Mouse (Mus musculus) lung, postnatal 0 days (tissue): ENCODE results near the gene Cadps.

Experiments
- CTCF ChIP-seq: IDR thresholded peaks from 2 replicates; pipeline ENCODE4 v1.5.1; 2016; ENCODE audit warnings: antibody characterized with exemption, mild to moderate bottlenecking
- EP300 ChIP-seq: IDR thresholded peaks from 2 replicates; pipeline ENCODE4 v1.6.1; 2016; ENCODE audit warnings: antibody characterized with exemption, mild to moderate bottlenecking, control low read depth

DNA sequence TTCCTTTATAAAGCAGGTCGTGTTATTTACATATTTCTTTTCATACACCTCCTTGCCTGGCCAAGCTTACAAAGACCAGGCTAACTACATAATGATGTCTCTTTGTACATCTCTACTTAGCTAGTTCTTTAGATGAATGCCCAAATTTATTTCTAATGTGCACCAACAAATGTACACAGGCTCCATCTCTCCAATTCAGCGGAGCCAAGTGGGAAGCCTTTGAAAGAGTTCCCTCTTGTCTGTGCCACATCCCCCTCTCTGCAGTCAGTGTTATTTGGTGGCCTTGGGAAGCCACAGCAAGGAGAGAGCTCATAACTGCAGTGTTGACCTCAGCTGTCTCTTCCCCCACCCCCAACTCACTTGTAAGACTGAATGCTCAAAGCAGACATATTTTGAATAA, 428.6 kb downstream of the Cadps start:
- TF ChIP-seq CTCF = no peak
- no peak for TF ChIP-seq EP300
